Mouse (Mus musculus) T-helper 1 cell (primary cell): ENCODE measurements around the gene Esr1.
"Not testable (repeated sequence)": the region's sequence is repeated elsewhere in the genome, so short reads cannot be mapped to it uniquely, and the experiment has no call there.

Experiments
- in situ Hi-C: fragments of 300-600 bp; cut with MboI, MseI; formaldehyde crosslinking; loops from one replicate; pipeline ENCODE4 v1.15.1; 2025; ENCODE audit warnings: high pct_unique_total_duplicates

The Esr1 gene

DNA sequence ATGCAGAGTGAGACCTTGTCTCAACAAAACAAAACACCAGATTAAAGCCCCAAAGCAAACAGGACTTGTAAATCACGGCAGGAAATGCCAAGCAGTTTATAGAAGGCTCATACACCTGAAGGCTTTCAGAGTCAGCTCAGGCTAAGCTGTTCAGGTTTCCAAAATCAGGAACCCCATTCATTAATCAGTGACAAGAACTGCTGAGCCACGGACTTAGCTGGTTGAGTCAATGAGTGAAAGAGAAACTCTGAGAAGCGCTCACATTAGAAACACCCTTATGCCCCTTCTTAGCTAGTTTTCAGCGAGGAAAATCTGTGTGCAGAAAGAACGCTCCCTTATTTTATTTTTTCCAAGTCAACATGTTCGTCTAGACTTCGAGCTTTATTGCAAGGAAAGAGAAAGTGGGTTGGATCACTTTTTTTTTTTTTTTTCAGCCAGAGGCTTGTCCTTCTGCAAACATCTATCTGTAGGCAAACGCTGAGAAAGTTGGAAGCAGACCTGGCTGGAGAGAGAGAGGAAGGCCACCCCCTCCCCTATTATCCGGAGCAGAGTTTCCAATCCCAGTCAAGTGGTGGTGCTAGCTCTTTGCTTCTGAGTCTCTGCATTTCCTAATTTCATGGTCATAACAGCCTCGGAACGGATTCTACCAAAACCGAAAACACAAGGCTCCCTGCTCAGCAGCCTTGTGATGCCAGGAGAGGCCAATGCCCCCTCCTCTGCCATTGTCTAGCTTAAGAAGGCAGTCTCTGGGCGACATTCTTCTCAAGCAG is at the start of gene Esr1:
Gene Esr1, plus strand, starts transcription at position 208 of the 770 bp plus-strand sequence.
- in situ Hi-C loops: no loop called here

- in situ Hi-C loops: no loop called here
Observed at GRCm38 (mm10) chr10:4565148-4565547, 46.2 kb upstream of the Esr1 start.

- in situ Hi-C loops: no loop called here
Observed at GRCm38 (mm10) chr10:4570778-4571177, 40.6 kb upstream of the Esr1 start.

GRCm38 (mm10) chr10:4571304-4571703 is 40.1 kb upstream of the Esr1 start:
- in situ Hi-C loops: no loop called here

- in situ Hi-C loops: loop anchor here (25.0 kb wide), 1 partner anchor 580 kb away; no protein-coding TSS in a partner anchor
Observed at GRCm38 (mm10) chr10:4581905-4582304, 29.5 kb upstream of the Esr1 start.

- in situ Hi-C loops: loop anchor here (25.0 kb wide), 1 partner anchor 576 kb away; no protein-coding TSS in a partner anchor
Observed at GRCm38 (mm10) chr10:4586691-4587090, 24.7 kb upstream of the Esr1 start.

DNA sequence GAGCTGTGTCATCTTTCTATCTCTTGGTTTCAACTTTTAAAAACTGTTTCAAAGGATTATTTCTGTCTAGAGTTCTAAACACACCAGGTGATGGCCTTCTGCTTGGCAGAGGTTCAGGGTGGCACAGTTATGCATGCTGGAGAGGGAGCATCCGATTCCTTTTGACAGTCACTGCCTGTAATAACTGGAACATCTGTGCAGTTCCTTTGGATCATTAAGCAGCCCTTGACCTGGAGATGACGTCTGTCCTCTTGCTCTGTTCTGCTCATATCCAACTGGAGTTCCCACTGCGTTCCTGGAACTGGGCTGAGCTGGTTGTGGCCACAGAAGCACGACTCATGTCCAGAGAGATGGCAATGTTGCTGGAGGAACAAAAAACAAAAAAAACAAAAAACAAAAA is 21.8 kb upstream of the Esr1 start:
- in situ Hi-C loops: loop anchor here (25.0 kb wide), 1 partner anchor 573 kb away; no protein-coding TSS in a partner anchor

DNA sequence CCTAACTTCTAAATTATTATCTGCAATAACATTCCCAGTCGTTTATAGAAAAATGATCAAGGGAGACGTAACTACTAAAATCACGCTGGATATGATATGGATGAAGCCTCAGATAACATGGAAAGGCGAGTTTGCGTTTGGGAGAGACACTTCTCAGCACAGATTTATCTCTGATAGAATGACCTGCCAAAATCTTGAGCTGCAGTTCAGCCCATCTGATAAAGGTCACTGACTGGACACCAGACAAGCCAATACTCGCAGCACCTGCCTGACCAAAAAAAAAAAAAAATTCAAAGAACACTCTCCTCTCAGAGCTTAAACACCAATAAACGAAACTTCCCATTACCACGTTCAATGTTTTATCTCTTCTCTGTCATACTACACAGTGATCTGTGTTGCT is 20.4 kb upstream of the Esr1 start:
- in situ Hi-C loops: loop anchor here (25.0 kb wide), 1 partner anchor 571 kb away; no protein-coding TSS in a partner anchor

DNA sequence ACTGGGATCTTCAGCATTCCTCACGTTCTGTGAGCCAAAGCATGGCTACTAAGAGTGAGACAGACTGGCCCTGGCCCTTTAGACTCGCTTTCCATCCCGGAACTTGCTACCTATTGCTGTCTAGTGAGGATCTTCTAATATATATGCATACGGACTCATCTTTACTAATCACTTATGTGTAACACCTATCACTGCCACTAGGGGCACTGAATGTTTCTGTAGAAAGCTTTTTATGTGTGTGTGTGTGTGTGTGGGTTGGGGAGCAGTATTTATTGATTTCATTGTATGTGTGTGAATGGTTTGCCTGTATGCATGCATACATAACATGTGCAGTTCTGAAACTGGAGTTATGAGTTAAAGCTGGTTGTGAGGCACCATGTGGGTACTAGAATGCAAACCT is 17.6 kb upstream of the Esr1 start:
- in situ Hi-C loops: loop anchor here (25.0 kb wide), 1 partner anchor 568 kb away; no protein-coding TSS in a partner anchor

- in situ Hi-C loops: loop anchor here (25.0 kb wide), 1 partner anchor 565 kb away; no protein-coding TSS in a partner anchor
Observed at GRCm38 (mm10) chr10:4597211-4597610, 14.2 kb upstream of the Esr1 start.

DNA sequence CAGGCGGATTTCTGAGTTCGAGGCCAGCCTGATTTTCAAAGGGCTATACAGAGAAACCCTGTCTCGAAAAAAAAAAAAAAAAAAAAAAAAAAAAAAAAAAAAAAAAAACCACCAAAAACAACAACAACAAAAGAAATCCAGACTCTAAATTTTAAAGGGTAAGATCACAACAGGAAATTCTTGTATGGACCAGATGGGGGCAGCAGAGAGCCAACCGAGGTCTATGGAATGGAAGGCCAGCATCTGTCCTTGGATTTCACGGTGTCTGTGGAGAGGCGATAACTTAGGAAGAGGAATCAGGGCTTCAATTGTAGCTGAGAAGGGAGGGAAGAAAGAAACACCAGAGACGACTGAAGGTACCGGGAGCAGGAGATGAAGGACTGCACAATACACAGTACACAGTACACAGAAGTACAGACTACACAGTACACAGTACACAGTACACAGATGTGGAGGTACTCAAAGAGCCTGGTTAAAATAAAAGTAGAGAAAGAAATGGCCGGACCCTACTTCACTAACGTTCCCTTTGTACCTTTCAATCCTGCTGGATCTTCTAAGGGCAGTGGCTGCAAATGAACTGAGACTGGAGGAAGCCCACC is 13.1 kb upstream of the Esr1 start:
- in situ Hi-C loops: loop anchor here (25.0 kb wide), 1 partner anchor 564 kb away; no protein-coding TSS in a partner anchor

DNA sequence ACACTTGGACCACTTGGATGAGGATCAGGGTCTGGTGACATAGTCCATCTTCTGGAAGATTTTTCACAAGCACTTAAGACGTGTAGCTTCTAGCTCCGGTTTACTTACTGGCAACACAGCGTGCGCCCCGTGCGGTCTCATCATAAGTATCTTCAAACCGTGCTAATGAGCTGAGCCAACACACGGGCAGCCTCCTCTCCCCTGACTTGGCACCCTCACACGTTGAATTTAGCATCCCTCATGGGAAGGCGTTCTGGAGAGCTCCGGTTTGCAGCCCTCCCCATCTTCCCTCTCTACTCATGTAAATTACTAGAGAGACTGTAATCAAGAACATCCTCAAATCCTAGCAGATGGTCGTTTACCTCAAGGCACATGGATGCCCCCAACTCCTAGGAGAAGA is 12.5 kb upstream of the Esr1 start:
- in situ Hi-C loops: loop anchor here (25.0 kb wide), 1 partner anchor 563 kb away; no protein-coding TSS in a partner anchor

DNA sequence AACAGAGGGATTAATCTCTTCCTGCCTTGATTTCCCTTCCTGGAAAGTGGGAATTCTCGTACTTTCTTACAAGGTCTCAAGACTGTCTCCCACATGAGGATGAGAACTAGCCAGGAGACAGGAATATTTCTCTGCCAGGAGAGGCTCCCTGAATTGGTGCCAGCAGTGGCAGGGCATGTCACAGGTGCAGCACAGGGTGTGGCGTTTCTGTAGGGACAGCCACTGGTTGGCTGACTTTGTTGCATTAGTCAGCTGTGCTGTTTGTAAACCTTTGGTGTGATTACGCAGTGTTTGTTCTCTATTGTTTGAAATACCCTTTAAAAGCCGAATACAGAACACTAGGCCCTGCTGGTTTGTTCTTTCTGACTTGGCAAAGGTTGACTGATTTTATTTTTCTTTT is 11.8 kb upstream of the Esr1 start:
- in situ Hi-C loops: loop anchor here (25.0 kb wide), 1 partner anchor 563 kb away; no protein-coding TSS in a partner anchor

DNA sequence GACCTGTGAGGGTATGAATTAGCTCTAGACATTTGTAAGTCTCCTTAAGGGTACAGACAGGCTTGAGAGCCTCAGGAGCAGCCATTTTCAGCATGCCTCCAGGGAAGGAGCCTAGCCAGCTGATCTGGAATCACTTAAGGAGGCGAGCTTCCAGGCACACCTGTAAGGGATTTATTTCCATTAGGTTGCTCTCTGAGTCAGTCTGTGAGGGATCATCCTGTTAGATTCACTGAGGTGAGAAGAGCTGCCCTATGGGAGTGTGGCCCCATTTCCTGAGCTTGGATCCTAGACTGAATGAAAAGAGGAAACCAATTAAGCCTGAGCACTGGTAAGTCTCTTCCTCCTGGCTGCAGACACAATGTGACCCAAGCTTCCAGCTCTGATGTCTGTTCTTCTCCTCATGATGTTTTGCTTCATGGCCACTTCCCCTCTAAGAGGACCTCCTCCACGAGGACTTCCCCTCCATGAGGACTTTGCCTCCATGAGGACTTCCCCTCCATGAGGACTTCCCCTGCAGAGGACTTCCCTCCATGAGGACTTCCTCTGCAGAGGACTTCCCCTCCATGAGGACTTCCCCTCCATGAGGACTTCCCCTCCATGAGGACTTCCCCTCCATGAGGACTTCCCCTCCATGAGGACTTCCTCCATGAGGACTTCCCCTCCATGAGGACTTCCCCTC is 10.5 kb upstream of the Esr1 start:
- in situ Hi-C loops: no loop called here

- in situ Hi-C loops: not testable (repeated sequence)
Observed at GRCm38 (mm10) chr10:4601612-4602011, 9.8 kb upstream of the Esr1 start.

DNA sequence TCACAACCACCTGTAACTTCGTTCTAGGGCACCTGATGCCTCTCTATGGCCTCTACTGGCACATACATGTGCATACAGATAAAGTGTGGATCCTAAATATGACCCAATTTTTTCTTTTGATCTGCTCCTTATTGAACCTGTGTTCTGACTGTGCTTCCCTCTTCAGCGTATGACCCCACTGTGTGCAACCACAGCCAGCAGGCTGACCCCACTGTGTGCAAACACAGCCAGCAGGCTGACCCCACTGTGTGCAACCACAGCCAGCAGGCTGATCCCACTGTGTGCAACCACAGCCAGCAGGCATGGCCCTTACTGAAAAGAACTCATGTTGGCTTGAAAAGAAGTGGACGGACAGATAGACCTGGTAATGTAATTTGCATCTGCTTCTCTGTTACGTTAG is 8.9 kb upstream of the Esr1 start:
- in situ Hi-C loops: no loop called here

GRCm38 (mm10) chr10:4604527-4605209 is 6.7 kb upstream of the Esr1 start:
- in situ Hi-C loops: no loop called here

- in situ Hi-C loops: no loop called here
Observed at GRCm38 (mm10) chr10:4610234-4610633, 1.2 kb upstream of the Esr1 start.

DNA sequence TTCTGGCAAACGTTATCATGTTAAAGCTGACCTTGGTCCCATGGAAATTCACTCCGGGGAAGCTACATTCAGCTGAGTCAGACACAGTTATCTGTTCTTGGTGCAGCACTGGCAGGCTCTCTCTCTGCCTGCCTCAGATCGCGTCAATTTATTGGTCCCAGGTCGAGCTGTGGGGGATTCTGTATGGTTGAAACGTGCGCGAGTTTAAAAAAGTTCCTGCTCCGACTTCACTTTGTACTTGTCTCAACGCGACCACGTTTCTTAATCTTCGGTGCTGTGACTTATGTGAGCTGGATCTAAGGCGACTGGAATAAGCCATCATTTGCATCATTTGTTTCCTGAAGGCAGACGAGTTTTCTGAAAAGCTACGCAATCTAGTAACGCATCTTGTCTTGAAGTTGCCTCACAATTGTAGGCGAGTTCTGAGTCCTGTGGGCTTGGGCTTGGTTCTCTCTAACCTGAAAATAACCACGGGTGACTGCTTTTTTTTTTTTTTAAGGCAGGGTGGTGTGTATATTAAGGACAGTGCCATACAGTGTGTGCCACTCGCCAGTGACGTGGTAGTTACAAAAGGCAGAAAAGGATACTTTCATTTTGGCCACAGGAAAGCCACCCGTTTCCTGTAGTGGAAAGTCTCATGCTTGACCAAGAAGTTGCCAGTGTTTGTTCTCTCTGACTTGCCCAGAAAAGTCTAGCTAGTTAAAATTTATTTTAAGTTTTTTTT is 1.1 kb downstream of the Esr1 start:
- in situ Hi-C loops: no loop called here

GRCm38 (mm10) chr10:4618026-4618425 is 6.6 kb downstream of the Esr1 start:
- in situ Hi-C loops: no loop called here

DNA sequence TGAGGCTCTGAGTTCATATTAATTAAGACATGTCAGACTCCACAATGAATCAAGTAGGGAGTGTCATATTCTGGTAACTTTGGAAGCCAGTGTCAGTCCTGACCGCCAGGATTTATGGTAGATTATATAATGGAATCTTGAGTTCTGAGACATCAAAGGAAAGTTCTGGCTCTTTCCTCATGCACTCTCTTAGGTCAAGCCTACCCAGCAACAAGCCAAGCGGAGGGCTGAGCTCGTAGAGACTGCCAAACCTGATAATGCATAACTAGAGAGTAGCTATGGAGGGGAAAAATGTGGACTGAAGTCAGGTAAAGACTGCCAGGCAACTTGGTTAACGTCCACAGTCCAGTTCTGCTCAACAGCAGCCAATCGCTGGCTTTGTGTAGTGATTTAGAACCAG is 7.3 kb downstream of the Esr1 start:
- in situ Hi-C loops: no loop called here
